Mouse (Mus musculus) CH12F3 (cell line): Measurements from ENCODE around the gene Xylt2.

ENCODE experiments used
- in situ Hi-C: fragments of 300-500 bp; cut with MboI; formaldehyde crosslinking; loops from 2 replicates; pipeline ENCODE4 v1.14.3; 2020; ENCODE audit warnings: low sequenced_read_pairs

Xylt2 gene

DNA sequence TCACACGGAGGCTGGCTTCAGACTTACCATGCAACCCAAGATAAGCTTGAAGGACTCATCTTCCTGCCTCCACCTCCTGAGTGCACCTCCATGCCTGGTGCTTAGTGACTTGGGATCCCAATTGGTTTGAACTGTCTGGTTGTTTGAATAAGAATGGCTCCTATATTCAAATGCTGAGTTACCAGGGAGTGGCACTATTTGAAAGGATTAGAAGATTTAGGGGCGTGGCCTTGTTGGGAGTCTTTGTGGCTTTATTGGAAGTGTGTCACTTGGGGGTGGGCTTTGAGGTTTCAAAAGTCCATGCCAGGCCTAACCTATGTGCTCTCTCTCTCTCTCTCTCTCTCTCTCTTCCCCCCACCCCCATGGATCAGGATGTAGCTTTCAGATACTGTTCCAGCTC, 59.7 kb downstream of the Xylt2 start:
- in situ Hi-C loops: no loop called here

DNA sequence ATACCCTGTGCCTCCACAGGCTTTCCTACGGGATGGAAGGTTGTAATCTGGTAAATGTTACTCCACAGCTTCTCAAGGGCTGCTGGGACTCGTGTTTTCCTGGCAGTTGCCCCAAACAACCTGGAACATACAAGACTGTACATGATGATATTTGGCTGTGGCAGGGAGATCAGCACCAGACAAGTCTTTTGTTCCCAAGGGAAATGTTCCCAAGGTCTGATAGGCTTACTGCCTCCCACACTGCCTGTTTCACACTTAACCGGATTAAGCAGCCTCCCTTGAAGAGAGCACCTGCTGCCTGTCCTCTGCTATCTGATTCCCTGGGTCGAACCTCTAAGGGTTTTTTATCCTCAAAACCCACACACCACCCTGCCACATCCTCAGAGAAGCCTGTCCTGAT, 61.8 kb downstream of the Xylt2 start:
- in situ Hi-C loops: no loop called here

DNA sequence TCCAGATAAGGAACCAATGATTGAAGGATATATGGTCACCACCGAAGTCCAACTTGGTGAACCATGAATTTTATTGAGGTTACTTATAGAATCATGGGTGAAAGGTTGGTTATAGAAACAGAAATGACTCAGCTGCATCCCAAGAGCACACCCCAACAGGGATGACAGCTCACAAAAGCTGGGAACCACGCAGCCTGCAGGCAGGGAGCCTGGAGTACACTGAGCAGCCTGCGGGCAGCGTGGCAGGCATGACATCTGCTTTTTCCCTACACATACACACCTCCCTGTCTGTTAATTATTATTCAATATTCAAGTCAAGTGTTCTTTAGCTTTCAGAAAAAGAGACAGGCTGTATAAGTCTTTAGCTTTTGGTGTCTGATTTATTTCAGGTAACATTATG, 62.7 kb downstream of the Xylt2 start:
- in situ Hi-C loops: no loop called here
